Mouse (Mus musculus) hindlimb bud, embryonic 11.5 days (tissue): ENCODE results near the gene Mast3.
A peak's percentile ranks its signal among the peaks of the same experiment; 100 is the strongest.

ENCODE experiments used
- DNase-seq: peaks from one replicate; pipeline ENCODE4 v3.0.0-alpha.2; 2012; ENCODE audit warnings: low read depth, low spot score; ENCODE audit errors: extremely low spot score

Gene Mast3

GRCm38 (mm10) chr8:70776496-70777444, 28.1 kb downstream of the Mast3 start, which contains the start of gene Pik3r2:
TSS of gene Pik3r2 (minus strand) at chr8:70776713.
- DNase-seq, result peak; percentile 90

GRCm38 (mm10) chr8:70775851-70776495, 28.9 kb downstream of the Mast3 start:
- no peak for DNase-seq

- DNase-seq, result no peak
Measured at GRCm38 (mm10) chr8:70775227-70775626, 29.6 kb downstream of the Mast3 start.

GRCm38 (mm10) chr8:70774740-70775139, 30.1 kb downstream of the Mast3 start:
- no peak for DNase-seq

DNA sequence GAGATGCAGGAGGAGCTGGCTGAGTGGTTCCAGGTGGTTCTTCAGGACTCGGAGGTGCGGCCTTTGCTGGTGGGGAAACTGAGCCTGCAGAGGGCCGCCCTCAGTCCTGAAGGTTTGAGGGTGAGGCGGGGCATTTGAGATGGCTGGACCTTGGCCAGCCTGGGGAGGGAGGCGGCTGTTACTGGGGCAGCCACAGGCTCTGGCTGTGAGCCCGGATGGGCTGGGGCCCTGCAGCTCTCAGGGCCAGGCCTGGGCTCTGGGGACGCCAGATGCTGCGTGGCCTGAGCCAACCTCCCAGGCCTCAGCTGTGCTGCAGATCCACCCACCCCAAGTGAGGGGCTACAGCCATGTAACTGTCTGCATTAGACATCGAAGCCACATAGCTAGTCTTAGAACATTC, 31.0 kb downstream of the Mast3 start:
- DNase-seq, result no peak

DNA sequence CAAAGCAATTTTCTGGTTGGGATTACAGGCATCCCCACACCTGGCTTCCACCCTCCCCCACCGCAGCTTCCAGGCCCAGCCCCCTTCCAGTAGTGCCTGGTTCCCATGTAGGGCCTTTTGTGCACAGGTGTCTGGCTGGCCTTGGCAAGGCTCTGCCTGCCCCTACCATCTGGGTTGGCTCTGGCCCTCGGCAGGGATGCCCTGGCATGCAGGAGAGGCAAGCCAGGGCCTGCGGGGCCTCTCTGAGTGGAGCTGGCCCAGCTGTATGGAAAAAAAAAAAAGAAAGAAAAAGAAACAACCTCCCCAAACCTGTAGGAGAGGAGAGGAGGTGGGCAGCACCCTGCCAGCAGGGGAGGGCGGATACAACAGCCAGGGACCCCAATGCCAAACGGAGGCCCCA, 31.4 kb downstream of the Mast3 start:
- DNase-seq, result no peak

DNA sequence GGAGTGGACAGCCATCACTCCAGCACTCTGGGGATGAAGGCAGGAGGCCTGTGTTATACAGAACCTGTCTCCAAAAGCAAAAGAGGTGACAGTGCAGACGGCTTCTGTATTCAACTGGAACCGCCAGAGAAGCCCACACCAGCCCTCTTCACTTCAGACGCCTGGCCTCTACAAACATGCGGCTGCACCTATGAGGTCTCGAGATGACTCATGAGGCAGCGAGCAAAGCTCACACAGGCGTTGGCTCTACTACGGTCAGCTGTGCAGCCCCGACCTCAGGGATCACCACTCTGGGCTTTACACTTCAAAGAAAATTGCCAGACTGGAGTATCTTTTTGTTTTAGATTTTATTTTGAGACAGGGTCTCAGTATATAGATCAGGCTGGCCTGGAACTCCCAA, 32.0 kb downstream of the Mast3 start:
- DNase-seq, result no peak

DNA sequence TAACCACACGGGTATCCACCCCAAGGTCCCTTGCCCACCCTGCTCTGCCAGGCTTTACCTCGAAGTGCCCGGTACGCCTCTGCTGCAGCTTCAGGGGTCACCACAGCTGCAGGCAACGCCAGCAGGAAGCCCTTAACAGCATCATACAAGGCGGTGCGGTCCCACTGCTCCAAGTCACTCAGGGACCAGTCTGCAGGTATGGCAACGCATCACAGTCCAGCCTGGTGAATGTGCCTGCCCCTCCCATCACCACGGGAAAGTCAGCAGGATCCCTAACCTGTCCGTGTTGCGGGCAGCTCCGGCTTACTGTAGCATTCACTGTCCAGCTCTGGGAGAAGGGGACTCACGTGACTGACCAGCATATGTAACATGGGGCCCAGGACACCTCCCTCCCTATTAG, 32.8 kb downstream of the Mast3 start:
- DNase-seq, result no peak

DNA sequence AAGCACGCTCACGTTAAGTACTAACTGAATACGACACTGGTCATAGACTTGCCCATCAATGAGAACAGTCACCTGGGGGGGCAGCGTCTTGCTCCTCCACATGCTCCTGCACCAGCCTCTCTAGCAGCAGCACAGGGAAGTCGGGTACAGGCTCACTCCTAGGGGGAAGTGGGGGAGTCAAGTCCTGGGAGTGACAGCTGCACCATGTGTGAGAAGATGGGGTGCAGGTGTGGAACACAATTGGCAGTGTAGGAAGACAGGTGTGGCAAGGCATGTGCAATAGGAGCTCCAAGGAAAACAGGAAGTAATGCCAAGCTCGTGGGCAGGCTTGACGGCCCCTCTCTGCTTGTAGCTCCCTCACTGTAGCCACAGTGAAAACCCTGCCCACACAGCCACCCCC, 33.6 kb downstream of the Mast3 start:
- DNase-seq, result no peak

DNA sequence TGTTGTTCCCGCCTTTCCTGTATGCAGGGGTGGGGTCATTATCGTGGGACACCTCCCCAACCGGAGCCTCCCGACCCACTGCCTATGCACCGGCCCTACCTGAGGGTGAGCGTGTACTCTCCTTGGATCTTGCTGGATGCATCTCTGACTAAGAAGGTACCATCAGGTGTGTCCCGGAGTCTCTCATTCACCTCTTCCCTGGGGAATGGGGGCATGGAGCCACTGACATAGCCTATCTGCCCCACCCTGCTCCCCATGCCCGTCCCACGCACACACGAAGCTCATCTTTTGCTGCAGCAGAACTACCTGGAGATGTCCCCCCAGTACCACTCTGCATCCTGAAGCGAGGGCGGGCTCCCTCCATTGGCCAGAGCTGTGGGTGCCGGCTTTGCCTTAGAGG, 34.1 kb downstream of the Mast3 start:
- no peak for DNase-seq

- no peak for DNase-seq
Measured at GRCm38 (mm10) chr8:70769858-70770257, 35.0 kb downstream of the Mast3 start.

GRCm38 (mm10) chr8:70769359-70769758, 35.5 kb downstream of the Mast3 start:
- peak; percentile 97 for DNase-seq

DNA sequence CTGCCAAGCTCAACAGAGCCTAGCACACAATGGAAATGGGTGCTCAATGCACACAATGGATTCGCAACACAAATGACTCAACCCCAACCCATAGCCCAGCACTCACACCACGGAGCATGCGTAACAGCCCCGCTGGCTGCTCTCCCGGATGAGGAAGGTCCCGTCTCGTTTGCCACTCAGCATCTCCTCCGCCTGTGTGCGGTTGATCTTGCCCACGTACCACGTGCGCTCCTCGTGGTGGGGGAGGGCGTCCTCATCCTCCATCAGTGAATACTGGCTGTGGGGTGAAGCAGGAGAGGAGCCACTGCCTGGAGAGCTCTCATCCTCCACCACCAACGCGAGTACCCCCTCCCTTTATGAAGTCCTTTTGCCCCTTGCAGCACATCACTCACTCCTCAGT, 35.9 kb downstream of the Mast3 start:
- DNase-seq, result no peak

- no peak for DNase-seq
Measured at GRCm38 (mm10) chr8:70768231-70768776, 36.5 kb downstream of the Mast3 start.

DNA sequence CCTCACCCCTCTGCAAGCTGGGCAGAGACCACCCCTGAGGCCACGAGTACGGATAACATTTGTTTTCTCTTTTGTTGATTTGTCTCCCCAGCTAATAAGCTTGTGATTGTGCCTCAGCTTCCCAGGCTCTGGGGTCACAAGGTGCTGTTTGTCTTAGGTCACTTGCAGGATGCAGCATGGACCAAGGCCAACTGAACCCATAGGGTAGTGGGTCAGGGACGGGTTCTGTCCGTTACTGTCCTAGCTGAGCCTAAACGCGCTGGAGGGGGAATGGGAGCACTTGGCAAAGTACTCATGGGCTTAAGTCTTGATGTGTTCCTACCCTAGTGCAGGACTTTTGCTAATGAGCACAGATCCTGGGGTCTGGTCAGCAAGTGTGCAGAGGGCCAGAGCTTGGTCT, 37.4 kb downstream of the Mast3 start:
- DNase-seq, result no peak

DNA sequence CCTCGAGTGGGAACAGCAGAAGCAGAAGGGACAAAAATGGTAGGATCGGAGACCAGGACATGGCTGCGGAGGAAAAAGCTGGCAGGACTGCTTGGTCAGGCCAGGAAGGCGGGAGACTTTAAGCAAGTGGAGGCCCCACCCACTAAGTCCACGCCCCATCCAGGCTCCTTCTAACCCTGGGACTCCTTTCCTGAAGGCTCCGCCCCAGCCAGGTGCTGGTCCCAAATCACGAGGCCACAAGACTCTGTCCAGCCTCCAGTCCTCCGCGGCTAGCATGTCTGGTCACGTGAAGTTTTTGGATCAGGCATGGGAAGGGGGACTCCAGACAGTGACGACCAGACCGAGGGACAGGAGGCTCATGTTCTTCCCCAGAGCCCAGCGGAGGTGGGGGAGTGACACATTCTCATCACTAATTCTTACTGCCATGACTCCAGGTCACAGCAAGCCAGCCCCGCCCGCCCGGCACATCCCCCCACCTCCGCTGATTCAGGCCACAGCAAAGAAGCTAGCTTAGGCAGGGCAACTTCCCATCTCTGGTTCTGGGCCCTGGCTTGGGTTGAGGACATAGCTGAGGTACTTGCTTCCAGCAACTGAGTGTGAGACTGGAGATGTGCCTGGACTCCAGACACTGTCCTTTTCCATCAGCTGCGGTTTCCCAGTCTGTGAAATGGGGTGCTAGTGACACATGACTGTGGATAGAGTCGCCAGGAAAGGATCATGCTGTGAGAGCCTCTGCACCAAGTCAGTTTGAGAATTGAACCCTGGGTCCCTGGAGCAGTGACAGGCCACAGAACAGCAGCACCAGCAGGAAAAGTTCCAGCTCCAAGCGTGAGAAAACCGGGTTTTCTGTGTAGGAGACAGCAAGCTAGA, 38.0 kb downstream of the Mast3 start:
- no peak for DNase-seq

DNA sequence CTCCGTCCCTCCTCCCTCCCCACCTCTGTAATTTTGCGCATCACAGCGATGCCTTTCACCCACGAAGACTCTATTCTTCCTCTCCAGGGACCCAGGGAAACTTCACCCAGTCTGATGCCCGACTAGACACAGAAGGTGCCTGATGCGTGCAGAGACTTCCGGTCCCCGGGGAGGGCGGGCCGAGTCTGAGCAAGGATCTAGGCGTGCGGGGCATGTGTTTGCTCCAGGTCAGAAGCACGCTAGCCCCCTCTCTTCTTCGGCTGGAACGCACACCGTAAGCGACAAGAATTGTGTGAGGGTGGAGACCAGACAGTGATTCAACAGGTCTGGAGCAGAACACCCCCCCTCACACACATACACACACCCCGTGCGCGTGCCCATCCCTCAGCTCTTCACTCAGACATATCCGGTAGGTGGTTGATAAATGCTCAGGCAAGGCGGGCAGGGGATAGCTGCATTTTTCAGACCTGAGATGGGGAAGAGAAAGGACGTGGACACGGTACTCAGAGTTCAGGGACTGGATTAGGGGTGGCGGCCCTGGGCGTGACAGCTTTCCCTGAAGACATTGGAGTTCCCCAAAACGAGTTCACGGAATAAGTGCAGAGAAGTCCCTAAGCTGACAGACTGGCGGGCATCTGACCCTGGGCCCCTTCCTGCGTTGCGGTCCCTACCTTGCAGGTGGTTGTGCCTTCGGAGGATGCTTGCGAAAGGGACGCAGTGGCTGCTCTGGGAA, 38.9 kb downstream of the Mast3 start:
- DNase-seq, result no peak

DNA sequence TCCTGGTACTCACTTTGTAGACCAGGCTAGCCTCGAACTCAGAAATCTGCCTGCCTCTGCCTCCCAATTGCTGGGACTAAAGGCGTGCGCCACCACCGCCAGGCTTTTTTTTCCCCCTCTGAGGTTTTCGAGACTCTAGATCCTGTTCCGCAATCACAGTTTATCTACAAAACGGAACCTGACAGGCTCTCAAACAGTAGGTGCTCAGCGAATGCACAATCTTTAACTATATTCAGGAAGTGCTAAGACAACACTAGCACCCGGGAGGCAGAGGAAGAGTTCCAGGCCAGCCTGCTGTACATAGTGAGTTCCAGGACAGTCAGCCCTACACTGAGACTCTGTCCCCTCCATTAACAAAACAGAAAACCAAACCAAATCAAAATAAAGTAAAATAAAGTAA, 39.5 kb downstream of the Mast3 start:
- no peak for DNase-seq

DNA sequence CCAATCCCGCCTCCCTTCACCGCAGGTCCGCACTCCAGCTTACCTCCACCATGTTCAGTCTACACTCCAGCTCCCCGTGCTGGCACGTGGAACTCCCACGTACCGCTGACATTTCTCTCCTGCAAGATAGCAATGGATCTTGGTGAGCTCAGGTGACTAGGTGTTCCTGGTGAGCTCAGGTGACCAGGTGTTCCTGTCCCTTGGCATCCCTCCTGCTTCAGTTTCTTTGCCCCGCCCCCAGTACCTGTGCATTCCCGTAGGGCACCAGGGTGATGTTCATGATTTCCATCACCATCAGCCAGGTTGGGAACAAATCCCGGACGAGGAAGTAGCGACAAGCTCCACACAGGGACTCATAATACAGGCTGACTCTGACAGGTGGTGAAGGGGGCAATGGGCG, 40.2 kb downstream of the Mast3 start:
- DNase-seq, result no peak

DNA sequence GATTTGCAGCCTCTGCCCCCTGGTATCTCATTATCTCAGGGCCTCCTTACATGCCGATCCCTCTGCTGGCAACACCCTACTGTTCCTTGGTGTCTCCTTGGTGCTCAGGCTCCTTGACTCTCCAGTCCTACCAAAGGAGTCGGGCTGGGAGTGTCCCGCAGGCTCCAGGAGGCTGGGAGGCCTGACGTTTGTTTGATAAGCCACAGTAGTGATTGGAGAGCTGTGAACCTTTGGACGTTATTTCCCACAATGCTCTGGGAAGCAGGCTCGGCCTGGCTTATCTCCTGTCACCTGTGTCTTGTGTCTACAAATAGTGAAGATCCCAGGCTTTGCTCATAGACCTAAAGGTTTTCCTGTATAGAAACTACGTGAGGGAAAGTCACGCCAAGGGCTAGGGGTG, 40.8 kb downstream of the Mast3 start:
- no peak for DNase-seq
